Mouse (Mus musculus) embryonic facial prominence, embryonic 13.5 days (tissue): ENCODE results near the gene Mtif2. TPM values are rescaled to one million over a fixed set of nuclear protein-coding genes. Genes with fewer than 3 reads are reported as not detected.
"Not testable (repeated sequence)": the region's sequence is repeated elsewhere in the genome, so short reads cannot be mapped to it uniquely, and the experiment has no call there.

Source experiments
- ATAC-seq: fragments of 200-750 bp; cut with Nextera tagmentation; 2 replicates; pipeline ENCODE4 v1.8.0; 2017; ENCODE audit warnings: low read depth; ENCODE audit not compliant: insufficient number of reproducible peaks, insufficient read depth, low FRiP score, low TSS enrichment
- H3K27ac ChIP-seq: fragments of 300-500 bp; sonication (generic); 2 replicates; pipeline ENCODE4 v1.5.1; 2015; ENCODE audit warnings: moderate library complexity, mild to moderate bottlenecking, inconsistent platforms
- H3K27me3 ChIP-seq: fragments of 300-500 bp; sonication (generic); 2 replicates; pipeline ENCODE4 v1.6.1; 2015; ENCODE audit warnings: mild to moderate bottlenecking, inconsistent platforms
- H3K36me3 ChIP-seq: fragments of 300-500 bp; sonication (generic); 2 replicates; pipeline ENCODE4 v1.6.1; 2015; ENCODE audit warnings: mild to moderate bottlenecking, inconsistent platforms
- H3K4me1 ChIP-seq: fragments of 300-500 bp; sonication (generic); 2 replicates; pipeline ENCODE4 v1.6.1; 2015; ENCODE audit warnings: inconsistent platforms
- H3K4me2 ChIP-seq: fragments of 300-500 bp; sonication (generic); 2 replicates; pipeline ENCODE4 v1.6.1; 2015; ENCODE audit warnings: moderate library complexity, mild to moderate bottlenecking, inconsistent platforms
- H3K4me3 ChIP-seq: fragments of 300-500 bp; sonication (generic); 2 replicates; pipeline ENCODE4 v1.5.1; 2015; ENCODE audit warnings: mild to moderate bottlenecking, inconsistent platforms
- H3K9ac ChIP-seq: fragments of 300-500 bp; sonication (generic); 2 replicates; pipeline ENCODE4 v1.6.1; 2015; ENCODE audit warnings: mild to moderate bottlenecking, inconsistent platforms
- H3K9me3 ChIP-seq: fragments of 300-500 bp; sonication (generic); 2 replicates; pipeline ENCODE4 v1.6.1; 2016; ENCODE audit warnings: inconsistent platforms
- WGBS: fragments of 180-500 bp; shearing (Covaris S2); methylation state at CpG from one replicate; pipeline ENCODE4 v1.1.7; 2015; ENCODE audit warnings: mixed read lengths; 5-methylcytosine and 5-hydroxymethylcytosine counted together
- polyA plus RNA-seq: library from polyadenylated mRNA; unstranded; fragments of >200 nt; fragmentation: Nextera tagmentation; extraction: Ambion mirVana; gene quantifications from 2 replicates; pipeline ENCODE4 v1.2.1, GENCODE M21; 2015

The Mtif2 gene
- polyA plus RNA-seq, 1 experiment from 2014 or later, result 56.6 TPM

DNA sequence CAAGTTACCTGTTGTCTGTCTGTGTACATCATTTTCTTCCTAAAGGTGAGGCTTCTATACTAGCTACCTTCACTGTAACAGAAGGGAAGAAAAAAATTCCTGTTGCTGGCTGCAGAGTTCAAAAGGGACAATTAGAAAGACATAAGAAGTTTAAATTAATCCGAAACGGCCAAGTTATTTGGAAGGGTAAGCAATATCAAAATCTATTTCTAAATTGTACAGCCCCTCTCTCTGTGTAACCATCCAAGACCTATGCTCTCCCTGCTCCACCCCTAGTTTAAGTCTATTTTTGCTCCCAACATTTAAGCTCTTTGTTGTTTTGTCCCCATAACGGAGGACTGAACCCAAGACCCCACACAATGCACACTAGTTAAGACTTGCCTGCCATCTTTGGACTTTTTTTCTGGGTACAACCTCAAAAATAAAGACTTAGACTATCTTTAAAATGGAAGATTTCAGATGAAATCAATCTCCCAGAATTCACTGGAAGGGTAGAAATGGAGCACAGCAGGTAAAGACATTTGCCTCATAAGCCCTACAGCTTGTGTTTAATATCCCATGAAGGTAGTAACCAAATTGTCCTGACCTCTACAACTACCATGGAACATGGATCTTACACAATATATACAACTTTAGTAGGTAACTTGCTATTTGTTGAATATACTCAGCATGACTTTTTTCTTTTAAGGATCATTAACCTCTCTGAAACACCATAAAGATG lies 18.2 kb downstream of the Mtif2 start:
- Histone ChIP-seq H3K4me2 (no peak overlapping the region), H3K9ac (no peak overlapping the region), H3K27me3 (no peaks in the 10 kb centered on the region), H3K27ac (no peak overlapping the region), H3K36me3 (peaks cover 47% of the 10 kb centered on the region), H3K9me3 (no peaks in the 10 kb centered on the region), H3K4me1 (peaks cover 10% of the 10 kb centered on the region), H3K4me3 (no peak overlapping the region)
- ATAC-seq, result no peak
- WGBS, result 88% methylated on average over 3 of the region's 3 CpGs

GRCm38 (mm10) chr11:29545150-29545752 lies 19.0 kb downstream of the Mtif2 start:
- not testable (repeated sequence) for H3K9me3 ChIP-seq, H3K27me3 ChIP-seq, H3K9ac ChIP-seq, ATAC-seq, H3K27ac ChIP-seq, H3K4me3 ChIP-seq, H3K4me2 ChIP-seq
- Histone ChIP-seq H3K4me1 (peaks cover 10% of the 10 kb centered on the region), H3K36me3 (peaks cover 45% of the 10 kb centered on the region)
- WGBS, result 84% methylated on average over 4 of the region's 4 CpGs

DNA sequence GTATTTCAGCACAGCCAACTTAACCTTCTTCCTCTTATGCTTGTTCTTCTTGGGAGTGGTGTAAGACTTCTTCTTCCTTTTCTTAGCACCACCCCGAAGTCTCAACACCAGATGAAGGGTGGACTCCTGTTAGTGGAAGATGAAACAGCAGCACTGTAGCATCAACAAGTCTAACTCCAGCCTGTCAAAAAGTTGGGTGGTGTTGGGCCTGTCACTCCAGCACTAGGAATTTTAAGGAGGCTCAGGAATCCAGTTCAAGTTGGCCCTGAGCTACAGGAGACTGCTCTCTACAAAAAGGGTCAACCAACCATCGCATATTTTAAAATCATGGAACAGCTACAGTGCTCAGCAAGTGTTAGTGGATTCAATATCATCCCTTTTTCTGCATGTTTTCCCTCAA lies 20.1 kb downstream of the Mtif2 start:
- 88% methylated on average over 2 of the region's 2 CpGs for WGBS
- Histone ChIP-seq H3K4me3 (peak overlapping the region; percentile 63), H3K4me1 (peaks cover 10% of the 10 kb centered on the region), H3K36me3 (peaks cover 43% of the 10 kb centered on the region), H3K4me2 (peak overlapping the region; percentile 70), H3K9ac (peak overlapping the region; percentile 95)
- ATAC-seq, H3K27ac ChIP-seq, H3K9me3 ChIP-seq, H3K27me3 ChIP-seq: not testable (repeated sequence)

- Histone ChIP-seq H3K4me3 (peak overlapping the region; percentile 63), H3K27ac (peak overlapping the region; percentile 87; the same call in 1 of the 2 replicates), H3K36me3 (peaks cover 39% of the 10 kb centered on the region), H3K9me3 (no peaks in the 10 kb centered on the region), H3K4me2 (peak overlapping the region; percentile 70), H3K9ac (peak overlapping the region; percentile 95), H3K4me1 (peaks cover 10% of the 10 kb centered on the region), H3K27me3 (no peaks in the 10 kb centered on the region)
- WGBS, result 28% methylated on average over 2 of the region's 2 CpGs
- ATAC-seq, result no peak
Measured at GRCm38 (mm10) chr11:29546762-29547161, 20.6 kb downstream of the Mtif2 start.

- no peak for ATAC-seq
- Histone ChIP-seq H3K36me3 (peaks cover 36% of the 10 kb centered on the region), H3K4me3 (peak overlapping the region; percentile 63), H3K9me3 (no peaks in the 10 kb centered on the region), H3K4me1 (peaks cover 10% of the 10 kb centered on the region), H3K27me3 (no peaks in the 10 kb centered on the region), H3K27ac (peak overlapping the region; percentile 87), H3K4me2 (peak overlapping the region; percentile 70), H3K9ac (peak overlapping the region; percentile 95)
- under 1% methylated on average over 27 of the region's 27 CpGs for WGBS
Measured at GRCm38 (mm10) chr11:29547249-29547751, 21.1 kb downstream of the Mtif2 start.

DNA sequence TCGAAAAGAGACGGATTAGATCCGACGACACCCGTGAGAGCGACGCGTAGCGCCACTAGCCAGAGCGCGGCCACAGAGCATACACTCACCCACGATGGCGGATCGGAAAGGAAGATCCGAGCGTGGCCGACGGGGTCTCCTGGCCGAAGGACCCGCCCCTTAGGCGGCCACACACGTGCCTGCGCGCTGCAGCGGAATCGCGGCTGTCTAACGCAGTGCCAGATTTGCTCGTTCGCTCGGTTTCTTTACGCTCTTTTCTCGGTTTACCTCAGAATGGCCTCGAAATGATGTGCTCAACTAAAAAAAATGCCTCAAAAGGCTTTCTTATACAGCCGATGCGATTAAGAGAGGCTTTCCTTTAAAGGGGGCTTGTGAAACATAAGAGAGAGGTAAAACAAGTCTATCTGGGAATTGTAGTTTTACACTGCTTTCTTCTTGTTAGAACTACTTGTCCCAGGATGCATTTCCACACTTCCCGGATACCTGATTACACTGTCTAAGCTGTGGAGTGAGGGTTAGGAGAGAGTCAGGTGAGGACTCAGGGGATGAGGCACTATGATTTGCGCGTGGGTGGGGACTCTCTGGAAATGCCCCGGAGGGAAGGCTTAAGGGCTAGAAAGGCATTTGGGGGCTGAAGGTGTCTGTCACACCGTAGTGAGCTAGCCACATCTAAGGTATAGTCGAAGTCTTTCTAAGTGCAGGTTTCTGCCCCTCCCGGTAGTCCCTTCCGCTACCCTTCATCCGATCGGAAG lies 21.7 kb downstream of the Mtif2 start, which contains the start of the genes Clhc1 and Rps27a:
Clhc1 (plus strand) TSS at position 199 of the 752 bp plus-strand sequence.
Rps27a (minus strand) TSS at position 358 of the 752 bp plus-strand sequence.
- peaks cover 33% of the 10 kb centered on the region for H3K36me3 ChIP-seq
- H3K9ac ChIP-seq, result peak within 1 kb of the TSS; percentile 95
- H3K4me3 ChIP-seq, result peak within 1 kb of the TSS; percentile 63
- peak within 1 kb of the TSS; percentile 87 for H3K27ac ChIP-seq
- H3K27me3 ChIP-seq, result no peaks in the 10 kb centered on the region
- peak; percentile 98 for ATAC-seq
- peaks cover 10% of the 10 kb centered on the region for H3K4me1 ChIP-seq
- H3K9me3 ChIP-seq, result no peaks in the 10 kb centered on the region
- peak within 1 kb of the TSS; percentile 70 for H3K4me2 ChIP-seq
- WGBS, result under 1% methylated on average over 46 of the region's 46 CpGs

DNA sequence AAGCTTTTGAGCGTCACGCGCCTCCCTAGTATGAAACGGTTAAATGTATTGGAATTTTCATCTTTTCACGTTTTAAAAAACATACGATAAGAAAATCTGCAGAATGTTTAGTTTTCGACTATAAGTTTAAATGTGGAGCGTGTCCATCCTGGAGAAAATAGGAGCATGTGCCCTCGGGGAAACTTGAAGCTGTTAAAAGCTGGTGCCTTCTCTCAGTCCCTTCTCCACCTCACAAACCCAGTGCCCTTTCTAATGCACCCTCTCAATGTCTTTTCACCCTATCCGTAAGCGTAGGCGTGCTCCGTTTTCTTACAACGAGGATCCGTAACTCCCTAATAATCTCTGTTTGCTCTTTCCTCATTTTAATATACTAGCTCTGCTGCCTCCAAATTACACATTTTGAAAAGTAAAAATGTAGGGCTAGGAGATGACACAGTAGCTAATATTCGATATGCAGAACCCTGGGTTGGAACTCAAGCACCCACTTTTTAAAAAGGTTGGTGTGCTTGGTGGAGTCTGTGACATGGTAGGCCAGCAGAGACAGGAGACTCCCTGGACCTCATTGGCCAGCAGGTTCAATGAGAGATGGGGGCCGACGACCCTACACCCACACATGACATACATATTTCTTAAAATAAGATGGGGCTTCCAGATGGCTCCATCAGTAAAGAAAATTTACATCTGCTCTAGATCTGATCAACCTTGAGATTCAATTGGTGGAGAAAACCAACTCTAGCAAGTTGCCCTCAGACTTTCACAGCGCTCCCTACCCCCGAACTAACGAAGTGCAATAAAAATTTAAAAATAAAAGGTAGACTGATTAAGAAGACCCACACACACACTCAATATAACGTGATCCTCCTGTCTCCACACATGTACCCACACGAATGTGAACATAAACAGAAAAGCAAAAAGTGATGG lies 22.6 kb downstream of the Mtif2 start:
- no peak for ATAC-seq
- H3K9ac ChIP-seq, result peak overlapping the region; percentile 95
- H3K4me1 ChIP-seq, result peaks cover 10% of the 10 kb centered on the region
- H3K4me3 ChIP-seq, result peak overlapping the region; percentile 63
- H3K27me3 ChIP-seq, result no peaks in the 10 kb centered on the region
- no peaks in the 10 kb centered on the region for H3K9me3 ChIP-seq
- 25% methylated on average over 23 of the region's 23 CpGs for WGBS
- peaks cover 30% of the 10 kb centered on the region for H3K36me3 ChIP-seq
- no peak overlapping the region for H3K27ac ChIP-seq
- peak overlapping the region; percentile 70 for H3K4me2 ChIP-seq

DNA sequence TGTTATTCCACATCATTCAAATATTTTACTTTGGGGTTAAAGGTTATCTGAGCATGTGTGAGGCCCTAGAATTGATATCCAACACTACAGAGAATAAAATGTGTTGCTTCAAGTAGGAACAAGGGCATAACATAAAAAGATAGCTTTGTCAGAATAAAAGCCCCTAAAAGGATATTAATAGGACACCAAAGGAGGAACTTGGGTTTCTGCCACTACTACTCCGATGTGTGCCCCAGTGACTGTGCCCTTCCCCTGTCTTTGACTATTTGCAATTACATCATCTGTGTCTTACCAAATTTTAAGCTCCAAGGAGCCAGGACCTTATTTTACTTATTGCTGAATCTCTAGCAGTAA lies 23.2 kb downstream of the Mtif2 start:
- Histone ChIP-seq H3K4me2 (no peak overlapping the region), H3K4me1 (peaks cover 10% of the 10 kb centered on the region), H3K27ac (no peak overlapping the region), H3K27me3 (no peaks in the 10 kb centered on the region), H3K36me3 (peaks cover 23% of the 10 kb centered on the region), H3K4me3 (no peak overlapping the region), H3K9me3 (no peaks in the 10 kb centered on the region), H3K9ac (no peak overlapping the region)
- 87% methylated on average over 1 of the region's 1 CpGs for WGBS
- ATAC-seq, result no peak

GRCm38 (mm10) chr11:29560452-29560851 lies 34.2 kb downstream of the Mtif2 start:
- Histone ChIP-seq H3K27me3 (no peaks in the 10 kb centered on the region), H3K4me2 (no peak overlapping the region), H3K4me3 (no peak overlapping the region), H3K4me1 (no peaks in the 10 kb centered on the region), H3K9ac (no peak overlapping the region), H3K27ac (no peak overlapping the region), H3K9me3 (no peaks in the 10 kb centered on the region), H3K36me3 (no peaks in the 10 kb centered on the region)
- 89% methylated on average over 9 of the region's 9 CpGs for WGBS
- ATAC-seq, result no peak

- Histone ChIP-seq H3K9ac (no peak overlapping the region), H3K4me2 (no peak overlapping the region), H3K27ac (no peak overlapping the region), H3K4me1 (no peaks in the 10 kb centered on the region), H3K36me3 (no peaks in the 10 kb centered on the region), H3K27me3 (no peaks in the 10 kb centered on the region), H3K4me3 (no peak overlapping the region), H3K9me3 (no peaks in the 10 kb centered on the region)
- 85% methylated on average over 3 of the region's 3 CpGs for WGBS
- ATAC-seq, result no peak
Measured at GRCm38 (mm10) chr11:29560990-29561389, 34.8 kb downstream of the Mtif2 start.

DNA sequence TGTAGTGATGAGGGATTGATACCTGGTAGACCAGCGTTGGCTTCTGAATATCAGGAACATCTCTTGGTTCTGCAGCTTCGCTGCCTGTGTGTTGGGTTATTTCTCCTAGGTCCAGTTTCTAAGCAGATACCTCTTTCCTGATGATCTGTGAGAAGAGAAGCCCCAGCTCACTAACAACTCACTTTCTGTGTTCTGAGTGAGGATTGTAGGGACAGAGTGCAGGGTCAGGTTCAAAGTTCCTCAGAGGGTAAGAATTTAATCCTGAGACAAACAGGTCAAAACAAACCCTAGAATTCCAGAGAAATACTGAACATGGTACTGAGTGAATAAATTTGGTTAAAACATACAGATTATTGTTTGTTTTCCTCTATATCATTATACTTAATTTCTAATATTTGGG lies 37.2 kb downstream of the Mtif2 start:
- H3K9me3 ChIP-seq, result no peaks in the 10 kb centered on the region
- 89% methylated on average over 2 of the region's 2 CpGs for WGBS
- H3K27ac ChIP-seq, result no peak overlapping the region
- no peak overlapping the region for H3K9ac ChIP-seq
- no peaks in the 10 kb centered on the region for H3K36me3 ChIP-seq
- no peaks in the 10 kb centered on the region for H3K27me3 ChIP-seq
- no peak overlapping the region for H3K4me3 ChIP-seq
- H3K4me2 ChIP-seq, result no peak overlapping the region
- no peak for ATAC-seq
- H3K4me1 ChIP-seq, result no peaks in the 10 kb centered on the region
